Comparison of ENCODE assay signal across 9 mouse cellular contexts in the genomic region with DNA sequence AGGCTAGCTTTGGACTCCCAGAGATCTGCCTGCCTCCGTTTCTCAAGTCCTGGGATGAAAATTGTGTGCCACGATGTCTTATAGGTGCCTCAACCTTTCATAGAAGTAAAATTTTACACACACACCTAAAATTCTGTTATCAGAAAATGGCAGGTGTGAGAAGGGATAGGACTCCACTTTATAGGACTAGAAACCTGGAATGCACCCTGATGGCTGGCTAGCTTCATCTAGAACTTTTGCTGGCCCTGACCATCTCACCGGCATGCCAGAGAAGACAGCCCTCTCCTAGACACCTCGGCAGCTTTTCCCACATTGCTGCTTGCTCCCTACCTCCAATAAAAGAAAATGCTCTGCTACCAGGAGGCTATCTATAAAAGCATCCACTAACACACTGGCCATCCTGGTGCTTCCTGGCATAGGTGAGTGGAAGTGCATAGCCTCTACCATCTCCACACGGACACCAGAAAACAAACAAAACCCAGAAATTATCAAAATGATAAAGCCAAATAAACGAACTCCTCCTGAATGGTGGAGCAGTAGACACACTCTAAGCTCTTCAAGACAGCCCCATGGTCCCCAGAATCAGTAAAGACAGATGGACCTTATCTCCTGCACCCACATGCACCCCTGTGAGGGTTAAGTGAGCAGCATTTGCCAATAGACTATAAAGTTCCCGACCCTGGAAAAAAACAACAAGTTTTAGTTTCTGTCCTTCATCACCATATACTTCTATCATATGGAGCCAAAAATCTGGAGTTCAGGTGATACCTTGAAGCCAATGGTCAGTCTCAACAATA. TPM values are rescaled to one million over a fixed set of nuclear protein-coding genes. Genes with fewer than 3 reads are reported as not detected.
A peak's percentile ranks its signal among the peaks of the same experiment; 100 is the strongest.
DNase-seq lines count a peak whose midpoint lies in the region; ATAC-seq lines count a peak whose summit lies in the region.
"Had no signal": no experiment of that assay in that cellular context is flagged by ENCODE, and none has a peak within 500 bp of the region (broad histone marks: within the 10 kb centered on the region; RNA-seq: fewer than 3 reads in every experiment).

No protein-coding gene starts in this region.

- 0 out of 2 replicates have a peak, but pooled peaks have one; percentile 68 for ATAC-seq in heart, embryonic 12.5 days (ENCODE audit: insufficient number of reproducible peaks, low FRiP score)
- no peak for ATAC-seq in lung, embryonic 16.5 days (ENCODE audit: low read depth)
- ATAC-seq in intestine, embryonic 16.5 days: no peak
- no peak; the same call in 1 of the 2 replicates for ATAC-seq in stomach, embryonic 15.5 days (ENCODE audit: insufficient read depth, low FRiP score, low read depth)
- ATAC-seq: midbrain, embryonic 13.5 days had no signal

- no peak overlapping the region for H3K4me3 ChIP-seq in heart, embryonic 12.5 days
- H3K4me3 ChIP-seq in lung, embryonic 16.5 days (ENCODE audit: low read length): no peak overlapping the region
- H3K4me3 ChIP-seq in intestine, embryonic 16.5 days (ENCODE audit: low read length): no peak overlapping the region
- no peak overlapping the region for H3K4me3 ChIP-seq in stomach, embryonic 15.5 days (replicated peaks)
- H3K4me3 ChIP-seq: midbrain, embryonic 13.5 days had no signal

- no peaks in the 10 kb centered on the region; the same call in 1 of the 2 replicates for H3K27me3 ChIP-seq in heart, embryonic 12.5 days (replicated peaks)
- no peaks in the 10 kb centered on the region for H3K27me3 ChIP-seq in lung, embryonic 16.5 days (ENCODE audit: control insufficient read depth, insufficient read depth, low read depth, low read length)
- H3K27me3 ChIP-seq in intestine, embryonic 16.5 days (replicated peaks; ENCODE audit: control insufficient read depth, insufficient read depth, low read length): no peaks in the 10 kb centered on the region
- H3K27me3 ChIP-seq in stomach, embryonic 15.5 days (replicated peaks): no peaks in the 10 kb centered on the region
- H3K27me3 ChIP-seq: midbrain, embryonic 13.5 days had no signal

- WGBS in heart, embryonic 12.5 days: 64% methylated on average over 7 of the region's 7 CpGs
- 62% methylated on average over 7 of the region's 7 CpGs for WGBS in lung, embryonic 16.5 days
- 83% methylated on average over 7 of the region's 7 CpGs for WGBS in intestine, embryonic 16.5 days
- 70% methylated on average over 7 of the region's 7 CpGs for WGBS in stomach, embryonic 15.5 days

- H3K4me1 ChIP-seq in heart, embryonic 12.5 days (replicated peaks): 0 out of 2 replicates have a peak, but pooled peaks cover 2% of the 10 kb centered on the region
- H3K4me1 ChIP-seq in lung, embryonic 16.5 days (replicated peaks; ENCODE audit: control insufficient read depth, insufficient read depth, low read length): 0 out of 2 replicates have a peak, but pooled peaks cover 4% of the 10 kb centered on the region
- H3K4me1 ChIP-seq in intestine, embryonic 16.5 days (ENCODE audit: control insufficient read depth, insufficient read depth, low read length): 0 out of 2 replicates have a peak, but pooled peaks cover 3% of the 10 kb centered on the region
- 0 out of 2 replicates have a peak, but pooled peaks cover 5% of the 10 kb centered on the region for H3K4me1 ChIP-seq in stomach, embryonic 15.5 days
- H3K4me1 ChIP-seq: midbrain, embryonic 13.5 days had no signal

- 0 out of 2 replicates have a peak overlapping the region, but pooled peaks have one; percentile 72 for H3K27ac ChIP-seq in heart, embryonic 12.5 days (ENCODE audit: poor library complexity, severe bottlenecking)
- H3K27ac ChIP-seq in lung, embryonic 16.5 days (ENCODE audit: low read length): peak overlapping the region; percentile 85
- peak overlapping the region; percentile 25 for H3K27ac ChIP-seq in intestine, embryonic 16.5 days (ENCODE audit: low read length)
- peak overlapping the region; percentile 80 for H3K27ac ChIP-seq in stomach, embryonic 15.5 days
- H3K27ac ChIP-seq: midbrain, embryonic 13.5 days had no signal

- H3K36me3 ChIP-seq in heart, embryonic 12.5 days: no peaks in the 10 kb centered on the region
- no peaks in the 10 kb centered on the region for H3K36me3 ChIP-seq in lung, embryonic 16.5 days (ENCODE audit: control insufficient read depth, insufficient read depth, low read length)
- H3K36me3 ChIP-seq in intestine, embryonic 16.5 days (ENCODE audit: control insufficient read depth, insufficient read depth, low read length): no peaks in the 10 kb centered on the region
- no peaks in the 10 kb centered on the region for H3K36me3 ChIP-seq in stomach, embryonic 15.5 days
- H3K36me3 ChIP-seq: midbrain, embryonic 13.5 days had no signal

- no peaks in the 10 kb centered on the region for H3K9me3 ChIP-seq in heart, embryonic 12.5 days (replicated peaks)
- H3K9me3 ChIP-seq in lung, embryonic 16.5 days (ENCODE audit: control insufficient read depth, low read length): no peaks in the 10 kb centered on the region
- H3K9me3 ChIP-seq in intestine, embryonic 16.5 days (ENCODE audit: control insufficient read depth, low read length): no peaks in the 10 kb centered on the region
- H3K9me3 ChIP-seq in stomach, embryonic 15.5 days: no peaks in the 10 kb centered on the region
- H3K9me3 ChIP-seq: midbrain, embryonic 13.5 days had no signal

- no peak for DNase-seq in heart, adult 18-20 months
- DNase-seq in lung, postnatal 36 days: no peak
- DNase-seq in adrenal gland, postnatal 10 days: no peak
- no peak for DNase-seq in right cerebral cortex, adult 2 months (ENCODE audit: low spot score in 2 of 2)

- no peak overlapping the region for H3K9ac ChIP-seq in heart, embryonic 12.5 days
- no peak overlapping the region for H3K9ac ChIP-seq in lung, embryonic 16.5 days (ENCODE audit: low read length)
- no peak overlapping the region for H3K9ac ChIP-seq in intestine, embryonic 16.5 days (ENCODE audit: low read depth, low read length)
- no peak overlapping the region for H3K9ac ChIP-seq in stomach, embryonic 15.5 days
- H3K9ac ChIP-seq: midbrain, embryonic 13.5 days had no signal

- no peak overlapping the region for H3K4me2 ChIP-seq in heart, embryonic 12.5 days
- no peak overlapping the region for H3K4me2 ChIP-seq in lung, embryonic 16.5 days (ENCODE audit: low read depth, low read length)
- no peak overlapping the region for H3K4me2 ChIP-seq in intestine, embryonic 16.5 days (ENCODE audit: low read depth, low read length)
- no peak overlapping the region for H3K4me2 ChIP-seq in stomach, embryonic 15.5 days
- H3K4me2 ChIP-seq: midbrain, embryonic 13.5 days had no signal

RNA-seq across cellular contexts. Expression of a gene that starts 16.5 kb away (rescaled TPM):
- polyA plus RNA-seq in heart, embryonic 12.5 days (2016; fragmentation: Nextera tagmentation; extraction: Ambion mirVana): 131 and 140 TPM in 2 replicates
- total RNA-seq in heart, adult 18-20 months (2021): 10 to 100 TPM; 30.1 to 31.0 TPM
- polyA plus RNA-seq in lung, embryonic 16.5 days (2015; fragmentation: Nextera tagmentation; extraction: Ambion mirVana): 175 and 191 TPM in 2 replicates
- polyA plus RNA-seq in intestine, embryonic 16.5 days (2015; fragmentation: Nextera tagmentation; extraction: Ambion mirVana): 102 and 112 TPM in 2 replicates
- polyA plus RNA-seq in stomach, embryonic 15.5 days (2015; fragmentation: Nextera tagmentation; extraction: Ambion mirVana): 151 and 167 TPM in 2 replicates
- 10 to 100 TPM; 55.0 to 58.2 TPM for total RNA-seq in adrenal gland, postnatal 10 days (2021)

RNA-seq across cellular contexts. Expression of a gene that starts 35.3 kb away (rescaled TPM):
- 0.26 TPM in 1 of 2 replicates, not detected in the other for polyA plus RNA-seq in heart, embryonic 12.5 days (2016; fragmentation: Nextera tagmentation; extraction: Ambion mirVana)
- under 1 TPM in 1 of 2 experiments, not detected in 1; 0.26 TPM for total RNA-seq in heart, adult 18-20 months (2021)
- 0.29 and 1.0 TPM in 2 replicates for polyA plus RNA-seq in lung, embryonic 16.5 days (2015; fragmentation: Nextera tagmentation; extraction: Ambion mirVana)
- 0.18 TPM in 1 of 2 replicates, not detected in the other for polyA plus RNA-seq in intestine, embryonic 16.5 days (2015; fragmentation: Nextera tagmentation; extraction: Ambion mirVana)
- polyA plus RNA-seq in stomach, embryonic 15.5 days (2015; fragmentation: Nextera tagmentation; extraction: Ambion mirVana): not detected in 2 replicates
- under 1 TPM in 1 of 2 experiments, not detected in 1; 0.30 TPM for total RNA-seq in adrenal gland, postnatal 10 days (2021)

RNA-seq across cellular contexts. Expression of a gene that starts 44.4 kb away (rescaled TPM):
- 27.9 and 28.7 TPM in 2 replicates for polyA plus RNA-seq in heart, embryonic 12.5 days (2016; fragmentation: Nextera tagmentation; extraction: Ambion mirVana)
- total RNA-seq in heart, adult 18-20 months (2021): 10 to 100 TPM in 1 of 2 experiments, 1 to 10 TPM in 1; 9.3 to 10.0 TPM
- polyA plus RNA-seq in lung, embryonic 16.5 days (2015; fragmentation: Nextera tagmentation; extraction: Ambion mirVana): 43.0 and 43.7 TPM in 2 replicates
- polyA plus RNA-seq in intestine, embryonic 16.5 days (2015; fragmentation: Nextera tagmentation; extraction: Ambion mirVana): 30.8 and 32.6 TPM in 2 replicates
- polyA plus RNA-seq in stomach, embryonic 15.5 days (2015; fragmentation: Nextera tagmentation; extraction: Ambion mirVana): 41.4 and 41.6 TPM in 2 replicates
- 10 to 100 TPM; 27.2 to 30.0 TPM for total RNA-seq in adrenal gland, postnatal 10 days (2021)

Comparison
In these comparisons a context has a peak if more than half of its experiments do, and no peak if none do; other contexts are left out.
1. H3K27ac ChIP-seq: peak in every context shown above with its lines; median percentile 85 in lung, embryonic 16.5 days; 80 in stomach, embryonic 15.5 days; 72 in heart, embryonic 12.5 days; 25 in intestine, embryonic 16.5 days.